Mouse (Mus musculus) embryonic facial prominence, embryonic 15.5 days (tissue): ENCODE measurements around the gene 4930507D05Rik. TPM values are rescaled to one million over a fixed set of nuclear protein-coding genes. Genes with fewer than 3 reads are reported as not detected.
"Not testable (repeated sequence)": the region's sequence is repeated elsewhere in the genome, so short reads cannot be mapped to it uniquely, and the experiment has no call there.

Experiments
- ATAC-seq: fragments of 200-750 bp; cut with Nextera tagmentation; 2 replicates; pipeline ENCODE4 v1.8.0; 2017; ENCODE audit warnings: low read depth, moderate TSS enrichment; ENCODE audit not compliant: insufficient number of reproducible peaks, low FRiP score, low TSS enrichment
- H3K27ac ChIP-seq: fragments of 300-500 bp; sonication (generic); replicated peaks from 2 replicates; pipeline ENCODE4 v1.5.1; 2015; ENCODE audit warnings: mild to moderate bottlenecking, inconsistent platforms
- H3K27me3 ChIP-seq: fragments of 300-500 bp; sonication (generic); 2 replicates; pipeline ENCODE4 v1.6.1; 2015; ENCODE audit warnings: inconsistent platforms
- H3K36me3 ChIP-seq: fragments of 300-500 bp; sonication (generic); 2 replicates; pipeline ENCODE4 v1.6.1; 2015; ENCODE audit warnings: mild to moderate bottlenecking, inconsistent platforms
- H3K4me1 ChIP-seq: fragments of 300-500 bp; sonication (generic); 2 replicates; pipeline ENCODE4 v1.6.1; 2015; ENCODE audit warnings: inconsistent platforms
- H3K4me2 ChIP-seq: fragments of 300-500 bp; sonication (generic); replicated peaks from 2 replicates; pipeline ENCODE4 v1.6.1; 2015; ENCODE audit warnings: mild to moderate bottlenecking, inconsistent platforms
- H3K4me3 ChIP-seq: fragments of 300-500 bp; sonication (generic); replicated peaks from 2 replicates; pipeline ENCODE4 v1.5.1; 2015; ENCODE audit warnings: mild to moderate bottlenecking, inconsistent platforms
- H3K9ac ChIP-seq: fragments of 300-500 bp; sonication (generic); 2 replicates; pipeline ENCODE4 v1.6.1; 2015; ENCODE audit warnings: inconsistent platforms
- H3K9me3 ChIP-seq: fragments of 300-500 bp; sonication (generic); replicated peaks from 2 replicates; pipeline ENCODE4 v1.6.1; 2016; ENCODE audit warnings: inconsistent platforms
- WGBS: fragments of 180-500 bp; shearing (Covaris S2); methylation state at CpG from one replicate; pipeline ENCODE4 v1.1.7; 2015; 5-methylcytosine and 5-hydroxymethylcytosine counted together
- polyA plus RNA-seq: library from polyadenylated mRNA; unstranded; fragments of >200 nt; fragmentation: Nextera tagmentation; extraction: Ambion mirVana; gene quantifications from 2 replicates; pipeline ENCODE4 v1.2.1, GENCODE M21; 2015

4930507D05Rik gene
- polyA plus RNA-seq, 1 experiment from 2014 or later, result 0.41 TPM

DNA sequence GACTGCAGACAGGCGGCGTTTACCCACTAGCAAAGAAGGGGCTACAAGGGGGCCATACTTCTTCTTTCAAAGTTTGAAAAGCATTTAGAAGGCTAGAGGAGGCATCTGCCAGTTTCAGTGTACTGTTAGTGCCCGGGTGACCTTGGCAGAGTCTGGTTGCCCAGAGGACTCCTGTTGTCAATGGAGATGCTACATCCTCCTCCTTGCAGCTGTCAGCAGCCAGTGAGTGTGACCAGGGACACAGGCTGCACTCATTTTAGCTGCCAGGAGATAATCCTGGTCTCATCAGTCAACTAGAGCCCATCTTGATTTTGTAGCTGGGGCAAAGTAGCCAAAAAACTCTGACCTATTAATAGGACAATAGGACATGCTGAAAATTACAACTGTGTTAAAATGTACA is 28.2 kb upstream of the 4930507D05Rik start:
- Histone ChIP-seq H3K27ac (no peak overlapping the region), H3K36me3 (no peaks in the 10 kb centered on the region), H3K9me3 (no peaks in the 10 kb centered on the region), H3K9ac (no peak overlapping the region), H3K4me1 (peaks cover 15% of the 10 kb centered on the region), H3K4me2 (no peak overlapping the region), H3K27me3 (no peaks in the 10 kb centered on the region), H3K4me3 (no peak overlapping the region)
- ATAC-seq, result no peak
- 82% methylated on average over 3 of the region's 3 CpGs for WGBS

DNA sequence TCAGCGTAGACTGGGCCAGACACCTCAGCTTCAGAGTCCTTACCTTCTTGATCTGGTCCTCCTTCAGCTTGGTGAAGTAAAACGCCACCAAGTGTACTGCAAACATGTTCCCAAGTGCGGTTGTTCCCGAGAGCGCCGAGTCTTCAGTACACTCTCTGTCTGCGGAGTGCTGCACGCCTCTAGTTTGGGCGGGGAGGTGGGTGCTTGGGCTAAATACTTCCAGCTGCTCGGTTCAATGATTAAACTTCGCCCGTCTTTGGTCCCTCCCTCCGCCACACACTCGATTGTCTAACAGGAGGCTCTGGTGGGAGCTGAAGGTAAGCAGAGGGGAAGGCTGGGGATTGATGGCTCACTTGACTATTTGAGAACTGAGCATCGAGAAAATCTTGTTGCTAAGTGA is 27.0 kb upstream of the 4930507D05Rik start, which contains the start of gene Hkdc1:
Gene Hkdc1 (minus strand): TSS at position 237 of the 400 bp plus-strand sequence.
- H3K4me3 ChIP-seq, result no peak within 1 kb of the TSS
- no peaks in the 10 kb centered on the region for H3K9me3 ChIP-seq
- H3K9ac ChIP-seq, result no peak within 1 kb of the TSS
- no peaks in the 10 kb centered on the region for H3K27me3 ChIP-seq
- no peaks in the 10 kb centered on the region for H3K36me3 ChIP-seq
- ATAC-seq, result no peak
- peak within 1 kb of the TSS; percentile 17; the same call in 1 of the 2 replicates for H3K4me2 ChIP-seq
- 28% methylated on average over 15 of the region's 15 CpGs for WGBS
- H3K27ac ChIP-seq, result no peak within 1 kb of the TSS
- H3K4me1 ChIP-seq, result peaks cover 15% of the 10 kb centered on the region

DNA sequence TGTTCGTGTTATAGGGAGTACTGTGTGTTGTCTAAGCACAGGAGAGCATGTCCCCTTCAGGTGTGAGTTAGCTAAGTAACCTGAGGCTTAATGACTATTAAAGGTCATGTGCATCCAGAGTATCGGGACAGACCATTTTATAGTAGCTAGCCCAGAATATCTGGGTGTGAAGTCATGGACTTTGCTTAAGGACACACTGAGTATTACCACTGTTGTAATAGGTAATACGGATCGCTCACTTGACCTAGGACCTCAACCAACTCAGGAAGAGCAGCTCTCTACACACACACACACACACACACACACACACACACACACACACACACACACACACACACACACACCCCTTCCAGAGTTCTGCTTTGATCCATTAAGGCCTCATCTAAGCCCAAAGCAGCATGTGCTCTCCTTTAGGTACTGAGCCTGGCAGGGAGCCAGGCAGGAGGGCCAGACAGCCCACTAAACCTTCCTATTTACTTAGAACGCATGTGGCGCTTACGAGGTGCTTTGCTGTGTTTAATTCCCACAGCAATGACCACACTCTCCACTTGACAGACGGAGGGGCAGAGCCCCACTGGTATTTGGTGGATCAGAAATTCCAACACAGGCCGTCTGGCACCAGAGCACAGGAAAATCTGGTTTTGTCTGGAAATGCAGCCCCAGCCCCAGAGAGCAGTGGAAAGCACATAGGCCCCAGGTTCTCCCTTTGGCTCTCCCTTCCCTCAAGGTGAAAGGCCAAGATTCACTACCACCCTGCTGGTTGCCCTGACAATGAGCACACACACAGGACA is 24.0 kb upstream of the 4930507D05Rik start:
- H3K4me1 ChIP-seq, result peaks cover 11% of the 10 kb centered on the region
- 41% methylated on average over 9 of the region's 9 CpGs for WGBS
- peak; percentile 52; the same call in 1 of the 2 replicates for ATAC-seq
- no peak overlapping the region for H3K4me3 ChIP-seq
- H3K9ac ChIP-seq, result no peak overlapping the region
- H3K27me3 ChIP-seq, result no peaks in the 10 kb centered on the region
- no peaks in the 10 kb centered on the region for H3K9me3 ChIP-seq
- H3K36me3 ChIP-seq, result peaks cover 27% of the 10 kb centered on the region
- 0 out of 2 replicates have a peak overlapping the region, but pooled peaks have one; percentile 17 for H3K27ac ChIP-seq
- no peak overlapping the region for H3K4me2 ChIP-seq

DNA sequence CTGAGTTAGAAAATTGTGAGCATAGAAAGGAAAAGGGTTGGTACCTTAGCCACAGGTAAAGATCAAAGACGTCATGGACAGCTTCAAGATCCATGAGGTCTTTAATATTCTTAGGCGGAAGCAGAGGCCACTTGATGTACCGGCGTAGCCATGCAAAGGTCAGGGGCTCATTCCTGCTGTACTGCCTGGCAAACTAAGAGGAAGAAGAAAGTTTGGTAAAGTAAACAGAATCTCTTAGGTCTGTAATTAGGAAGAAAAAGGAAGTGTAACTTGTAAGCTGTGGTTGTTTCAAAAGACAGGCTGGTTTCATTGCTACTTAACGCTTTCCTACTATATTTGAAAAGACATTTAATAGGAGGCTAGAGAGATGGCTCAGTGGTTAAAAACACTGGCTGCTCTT is 18.9 kb upstream of the 4930507D05Rik start:
- H3K36me3 ChIP-seq, result peaks cover 71% of the 10 kb centered on the region
- ATAC-seq, result no peak
- 93% methylated on average over 5 of the region's 5 CpGs for WGBS

DNA sequence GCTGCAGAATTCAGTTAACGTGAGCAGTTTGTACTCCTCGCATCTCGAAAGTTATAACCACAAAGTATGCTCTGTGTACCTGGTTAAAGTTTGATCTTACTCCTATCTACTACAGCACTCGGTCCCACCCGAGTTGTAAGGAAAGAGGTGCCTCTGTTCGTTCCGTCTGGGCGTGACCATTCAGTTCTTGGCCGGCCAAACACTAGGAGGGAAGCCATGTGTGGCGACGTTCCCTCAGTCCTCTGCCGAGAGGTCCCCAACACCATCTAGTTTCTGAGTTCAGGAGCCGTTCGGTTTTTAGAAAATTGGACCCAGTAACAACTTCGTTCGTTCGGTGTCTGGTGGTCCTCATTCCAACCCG is 971 bp downstream of the 4930507D05Rik start:
- WGBS, result 36% methylated on average over 18 of the region's 18 CpGs
- no peak for ATAC-seq
- peaks cover 14% of the 10 kb centered on the region for H3K4me1 ChIP-seq

More for the DNA sequence above, 18.9 kb upstream of the 4930507D05Rik start:
- peaks cover 6% of the 10 kb centered on the region for H3K4me1 ChIP-seq
- H3K27me3 ChIP-seq, result no peaks in the 10 kb centered on the region
- no peak overlapping the region for H3K4me3 ChIP-seq
- H3K9me3 ChIP-seq, result no peaks in the 10 kb centered on the region
- no peak overlapping the region for H3K27ac ChIP-seq
- no peak overlapping the region for H3K9ac ChIP-seq
- no peak overlapping the region for H3K4me2 ChIP-seq

DNA sequence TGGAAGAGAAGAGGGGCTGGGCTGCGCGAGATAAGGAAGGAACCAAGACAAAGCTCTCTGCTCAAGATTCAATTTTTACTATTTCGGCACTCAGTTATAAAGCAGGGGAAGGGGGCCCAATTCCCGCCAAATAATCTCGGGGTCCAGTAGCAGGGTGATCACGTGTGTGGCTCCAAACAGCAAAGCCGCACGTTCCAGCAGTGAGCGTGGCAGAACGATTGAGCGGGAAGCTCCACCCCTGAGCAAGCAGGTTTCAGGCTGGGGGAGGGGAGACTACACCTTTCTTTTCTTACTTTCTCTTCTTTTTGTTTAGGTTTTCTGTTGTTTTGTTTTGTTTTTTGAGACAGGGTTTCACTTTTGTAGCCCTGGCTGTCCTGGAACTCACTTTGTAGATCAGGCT is 2.7 kb downstream of the 4930507D05Rik start:
- H3K27me3 ChIP-seq, H3K27ac ChIP-seq, H3K4me3 ChIP-seq, ATAC-seq, H3K4me2 ChIP-seq, H3K9ac ChIP-seq, H3K9me3 ChIP-seq: not testable (repeated sequence)
- H3K36me3 ChIP-seq, result peaks cover 17% of the 10 kb centered on the region
- 62% methylated on average over 11 of the region's 11 CpGs for WGBS
- peaks cover 14% of the 10 kb centered on the region for H3K4me1 ChIP-seq

More for the DNA sequence above, 971 bp downstream of the 4930507D05Rik start:
- peak overlapping the region; percentile 68 for H3K4me2 ChIP-seq
- H3K4me3 ChIP-seq, result peak overlapping the region; percentile 100
- H3K36me3 ChIP-seq, result peaks cover 23% of the 10 kb centered on the region
- peak overlapping the region; percentile 95 for H3K27ac ChIP-seq
- no peaks in the 10 kb centered on the region for H3K27me3 ChIP-seq
- H3K9ac ChIP-seq, result peak overlapping the region; percentile 98
- no peaks in the 10 kb centered on the region for H3K9me3 ChIP-seq

DNA sequence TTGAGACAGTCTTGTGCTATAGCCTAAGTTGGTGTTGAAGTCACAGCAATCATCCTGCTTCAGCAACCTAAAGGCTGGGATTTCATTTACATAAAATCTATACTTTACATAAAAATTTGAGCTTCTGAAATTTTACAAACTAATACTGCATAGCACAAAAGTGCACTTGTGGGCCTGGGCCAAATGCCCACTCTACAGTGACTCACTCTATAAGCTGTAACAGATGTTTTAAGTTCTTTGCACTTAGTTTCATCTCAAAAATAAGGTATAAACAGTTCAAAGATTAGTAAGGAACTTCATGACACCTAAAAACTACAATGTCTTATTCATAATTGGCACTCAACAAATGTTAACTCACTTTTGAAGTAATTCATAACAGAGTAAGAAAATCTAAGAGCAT is 12.0 kb downstream of the 4930507D05Rik start:
- no peak overlapping the region for H3K4me3 ChIP-seq
- peaks cover 58% of the 10 kb centered on the region for H3K36me3 ChIP-seq
- H3K9me3 ChIP-seq, result no peaks in the 10 kb centered on the region
- H3K4me2 ChIP-seq, result no peak overlapping the region
- no peak overlapping the region for H3K27ac ChIP-seq
- no peaks in the 10 kb centered on the region for H3K27me3 ChIP-seq
- H3K9ac ChIP-seq, result no peak overlapping the region
- no peak for ATAC-seq
- H3K4me1 ChIP-seq, result no peaks in the 10 kb centered on the region

DNA sequence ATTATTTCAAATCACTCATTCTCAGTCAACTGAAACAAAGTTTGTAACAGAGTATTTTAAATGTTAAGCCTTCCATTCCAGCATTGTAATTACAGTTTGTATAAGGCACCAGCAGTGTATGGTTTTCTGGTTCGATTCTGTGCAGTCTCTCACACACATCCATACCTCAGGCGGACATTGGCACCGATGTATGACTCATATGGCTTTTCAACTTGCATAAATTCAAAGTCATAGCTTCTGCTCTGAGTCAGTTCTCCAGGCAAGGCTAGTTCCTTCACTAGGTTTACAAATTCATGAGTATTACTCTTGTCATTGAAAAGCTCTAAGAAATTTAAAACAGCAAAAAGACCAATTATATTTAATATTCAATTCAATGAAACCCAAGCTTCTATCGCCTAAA is 20.4 kb downstream of the 4930507D05Rik start:
- no peak overlapping the region for H3K4me3 ChIP-seq
- 91% methylated on average over 4 of the region's 4 CpGs for WGBS
- H3K4me2 ChIP-seq, result no peak overlapping the region
- no peaks in the 10 kb centered on the region for H3K27me3 ChIP-seq
- H3K27ac ChIP-seq, result no peak overlapping the region
- no peaks in the 10 kb centered on the region for H3K4me1 ChIP-seq
- no peaks in the 10 kb centered on the region for H3K9me3 ChIP-seq
- no peak overlapping the region for H3K9ac ChIP-seq
- H3K36me3 ChIP-seq, result peaks cover 20% of the 10 kb centered on the region
- no peak for ATAC-seq

DNA sequence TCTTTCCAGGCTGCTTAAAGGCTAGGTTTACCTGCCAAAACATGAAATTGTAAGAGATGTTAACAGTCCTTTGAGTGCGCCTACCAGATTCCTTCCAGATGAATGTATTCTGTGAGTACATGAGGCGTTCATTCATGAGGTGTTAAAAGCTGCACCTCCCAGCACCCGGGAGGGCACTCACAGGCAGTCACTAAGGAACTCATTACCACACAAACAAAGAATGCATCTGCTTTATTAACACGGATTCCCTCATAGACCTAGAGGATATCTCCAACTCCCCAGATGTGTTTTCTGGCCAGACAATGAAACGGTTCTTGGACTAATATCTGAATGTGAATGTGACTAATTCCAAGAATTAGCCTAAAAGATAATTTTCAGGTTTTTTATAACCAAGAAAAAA is 21.8 kb downstream of the 4930507D05Rik start:
- Histone ChIP-seq H3K4me1 (no peaks in the 10 kb centered on the region), H3K4me2 (no peak overlapping the region), H3K27ac (no peak overlapping the region), H3K36me3 (peaks cover 20% of the 10 kb centered on the region; the same call in 1 of the 2 replicates), H3K4me3 (no peak overlapping the region), H3K9me3 (no peaks in the 10 kb centered on the region), H3K27me3 (no peaks in the 10 kb centered on the region), H3K9ac (no peak overlapping the region)
- ATAC-seq, result no peak
- WGBS, result 70% methylated on average over 5 of the region's 5 CpGs

DNA sequence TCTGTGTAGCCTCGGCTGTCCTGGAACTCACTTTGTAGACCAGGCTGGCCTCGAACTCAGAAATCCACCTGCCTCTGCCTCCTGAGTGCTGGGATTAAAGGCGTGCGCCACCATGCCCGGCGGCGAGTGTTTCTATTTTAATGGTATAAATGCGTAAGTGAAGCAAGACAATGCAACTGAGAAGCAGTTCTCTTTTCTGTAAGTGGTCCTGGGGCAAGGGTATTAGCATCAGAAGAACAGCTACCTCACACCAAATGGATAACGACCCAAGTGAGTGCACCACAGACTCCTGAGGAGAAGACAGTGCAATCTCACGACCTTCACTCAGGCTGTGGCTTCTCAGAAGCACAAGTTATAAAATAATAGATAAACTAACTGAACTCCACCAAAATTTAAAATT is 25.7 kb downstream of the 4930507D05Rik start:
- no peak overlapping the region for H3K4me3 ChIP-seq
- H3K4me2 ChIP-seq, result no peak overlapping the region
- no peaks in the 10 kb centered on the region for H3K27me3 ChIP-seq
- 87% methylated on average over 10 of the region's 10 CpGs for WGBS
- no peaks in the 10 kb centered on the region for H3K4me1 ChIP-seq
- H3K27ac ChIP-seq, result no peak overlapping the region
- no peak overlapping the region for H3K9ac ChIP-seq
- ATAC-seq, result no peak
- H3K36me3 ChIP-seq, result peaks cover 10% of the 10 kb centered on the region
- no peaks in the 10 kb centered on the region for H3K9me3 ChIP-seq

DNA sequence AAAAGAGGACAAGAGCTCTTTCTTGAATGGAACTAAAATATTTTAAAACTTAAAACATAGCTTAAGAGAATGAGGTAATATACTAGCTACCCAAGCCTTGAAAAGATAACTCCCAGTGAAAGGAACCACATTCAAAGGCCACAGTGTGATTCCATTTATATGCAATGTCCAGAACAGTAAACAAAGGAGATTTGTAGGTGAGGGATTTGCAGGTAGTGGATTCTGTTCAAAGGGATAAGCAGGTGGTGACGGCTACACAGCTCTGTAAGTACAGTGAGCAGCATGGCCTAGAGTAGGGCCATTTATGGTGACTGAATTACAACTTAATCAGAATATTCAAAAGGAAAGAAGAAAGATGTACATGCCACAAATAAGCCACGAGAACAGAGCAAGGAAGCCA is 27.7 kb downstream of the 4930507D05Rik start:
- Histone ChIP-seq H3K9me3 (no peaks in the 10 kb centered on the region), H3K4me2 (no peak overlapping the region), H3K4me1 (no peaks in the 10 kb centered on the region), H3K9ac (no peak overlapping the region), H3K27me3 (no peaks in the 10 kb centered on the region), H3K36me3 (peaks cover 10% of the 10 kb centered on the region), H3K4me3 (no peak overlapping the region), H3K27ac (no peak overlapping the region)
- ATAC-seq, result no peak
- 73% methylated on average over 2 of the region's 2 CpGs for WGBS
